Mouse (Mus musculus) Patski (cell line): ENCODE data around the gene Gm21366. TPM values are rescaled to one million over a fixed set of nuclear protein-coding genes. Genes with fewer than 3 reads are reported as not detected.
"Not testable (repeated sequence)": the region's sequence is repeated elsewhere in the genome, so short reads cannot be mapped to it uniquely, and the experiment has no call there.

Source experiments
- ATAC-seq: fragments of 100-300 bp; one replicate; pipeline ENCODE4 v1.8.0; 2021
- CTCF ChIA-PET: fragments of 350-600 bp; sonication (Branson Sonifier 250); formaldehyde crosslinking; loops from one replicate; lab custom pipeline; 2022; ENCODE audit warnings: inconsistent platforms; lab: Charles Lee
- POLR2A ChIA-PET: fragments of 350-600 bp; sonication (Branson Sonifier 250); formaldehyde crosslinking; loops from one replicate; lab custom pipeline; 2022; ENCODE audit warnings: antibody characterized with exemption, inconsistent platforms; lab: Charles Lee
- DNase-seq: peaks from one replicate; pipeline ENCODE4 v3.0.0-alpha.2; 2011; ENCODE audit warnings: low read depth, low spot score
- H3K27me3 ChIP-seq: fragments of 371-371 bp; one replicate; pipeline ENCODE4 v1.5.1; 2021
- in situ Hi-C: fragments of 300-500 bp; cut with MboI; formaldehyde crosslinking; loops from 3 replicates; pipeline ENCODE4 v1.11.1; 2018; ENCODE audit warnings: low pct_unique_long_range_greater_than_20kb, mixed read lengths
- polyA plus RNA-seq: library from polyadenylated mRNA; unstranded; gene quantifications from one replicate; pipeline ENCODE4 v1.2.3, GENCODE M21; 2021

Gm21366 gene
- not detected for polyA plus RNA-seq

GRCm38 (mm10) chrY:22861156-22861555 lies at the start of gene Gm21366:
Gene Gm21366 (minus strand): TSS chrY:22861256.
- ATAC-seq, DNase-seq, POLR2A ChIA-PET, CTCF ChIA-PET, in situ Hi-C loops, H3K27me3 ChIP-seq: not testable (repeated sequence)
